Mouse (Mus musculus): ENCODE results near the gene Dnpep. TPM values are rescaled to one million over a fixed set of nuclear protein-coding genes. Genes with fewer than 3 reads are reported as not detected.

Dnpep gene
- 81.6 and 92.2 TPM in 2 replicates for polyA plus RNA-seq (2021; fragmentation: Nextera tagmentation)
- long read RNA-seq, experiment 1, transcript Dnpep-201 (15 exons, 2,488 nt), result major isoform, 351 of 510 reads
- long read RNA-seq, experiment 1, transcript Dnpep-209 (14 exons, 1,862 nt), result minor isoform, 24 of 510 reads
- long read RNA-seq, experiment 1, transcript Dnpep-202 (15 exons, 1,571 nt), result minor isoform, 49 of 510 reads
- long read RNA-seq, experiment 1, partial matches to known transcripts, result 31 of 510 reads
- long read RNA-seq, experiment 1, other reads (novel, unspliced or antisense), result 55 of 510 reads
- long read RNA-seq, experiment 2, transcript Dnpep-201 (15 exons, 2,488 nt), result major isoform, 73 of 110 reads
- long read RNA-seq, experiment 2, transcript Dnpep-209 (14 exons, 1,862 nt), result minor isoform, 6 of 110 reads
- long read RNA-seq, experiment 2, transcript Dnpep-202 (15 exons, 1,571 nt), result minor isoform, 14 of 110 reads
- long read RNA-seq, experiment 2, partial matches to known transcripts, result 11 of 110 reads
- long read RNA-seq, experiment 2, other reads (novel, unspliced or antisense), result 6 of 110 reads

DNA sequence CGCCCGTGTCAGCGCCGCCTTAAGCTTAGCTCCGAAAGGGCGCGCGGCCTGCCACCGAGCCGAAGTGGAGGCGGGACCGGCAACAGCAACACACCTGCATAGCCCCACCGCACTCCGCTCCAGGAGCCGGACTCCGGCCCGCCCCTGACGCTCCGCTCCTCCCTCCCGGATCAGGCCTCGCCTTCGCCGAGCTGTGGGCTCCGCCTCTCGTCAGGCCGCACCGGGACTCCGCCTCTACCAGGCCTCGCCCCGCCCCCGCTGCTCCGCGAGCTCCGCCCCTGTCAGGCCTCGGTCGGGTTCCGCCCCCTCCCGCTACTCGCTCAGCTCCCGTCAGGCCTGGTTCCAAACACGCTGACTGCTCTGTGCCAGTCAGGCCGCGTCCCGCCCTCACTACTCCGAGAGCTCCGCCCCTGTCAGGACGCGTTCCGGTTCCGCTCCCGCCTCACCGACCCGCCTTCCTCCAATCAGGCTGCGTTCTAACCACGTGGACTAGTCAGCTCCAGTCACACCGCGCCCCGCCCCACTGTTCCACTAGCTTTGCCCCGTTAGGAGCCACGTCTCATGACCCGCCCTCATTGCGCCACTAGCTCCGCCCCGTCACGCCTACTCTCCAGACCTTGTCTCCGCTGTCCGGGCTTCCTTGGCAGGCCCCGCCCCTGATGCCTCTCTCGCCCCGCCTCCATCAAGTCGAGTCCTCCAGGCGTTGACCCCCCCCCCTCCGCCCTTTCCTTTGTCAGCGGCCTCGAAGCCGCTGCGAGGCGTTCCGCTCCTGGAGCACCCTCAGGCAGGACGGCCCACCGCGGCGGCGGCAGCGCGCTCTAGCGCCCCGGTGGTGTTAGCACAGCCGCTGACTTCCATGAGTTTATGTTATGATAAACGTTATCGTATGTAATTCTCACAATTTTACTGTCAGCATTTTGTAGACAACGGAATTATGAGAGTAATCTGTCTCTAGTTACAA lies at the start of gene Dnpep:
Gene Dnpep, minus strand, starts transcription at position 750 of the 961 bp plus-strand sequence.

DNA sequence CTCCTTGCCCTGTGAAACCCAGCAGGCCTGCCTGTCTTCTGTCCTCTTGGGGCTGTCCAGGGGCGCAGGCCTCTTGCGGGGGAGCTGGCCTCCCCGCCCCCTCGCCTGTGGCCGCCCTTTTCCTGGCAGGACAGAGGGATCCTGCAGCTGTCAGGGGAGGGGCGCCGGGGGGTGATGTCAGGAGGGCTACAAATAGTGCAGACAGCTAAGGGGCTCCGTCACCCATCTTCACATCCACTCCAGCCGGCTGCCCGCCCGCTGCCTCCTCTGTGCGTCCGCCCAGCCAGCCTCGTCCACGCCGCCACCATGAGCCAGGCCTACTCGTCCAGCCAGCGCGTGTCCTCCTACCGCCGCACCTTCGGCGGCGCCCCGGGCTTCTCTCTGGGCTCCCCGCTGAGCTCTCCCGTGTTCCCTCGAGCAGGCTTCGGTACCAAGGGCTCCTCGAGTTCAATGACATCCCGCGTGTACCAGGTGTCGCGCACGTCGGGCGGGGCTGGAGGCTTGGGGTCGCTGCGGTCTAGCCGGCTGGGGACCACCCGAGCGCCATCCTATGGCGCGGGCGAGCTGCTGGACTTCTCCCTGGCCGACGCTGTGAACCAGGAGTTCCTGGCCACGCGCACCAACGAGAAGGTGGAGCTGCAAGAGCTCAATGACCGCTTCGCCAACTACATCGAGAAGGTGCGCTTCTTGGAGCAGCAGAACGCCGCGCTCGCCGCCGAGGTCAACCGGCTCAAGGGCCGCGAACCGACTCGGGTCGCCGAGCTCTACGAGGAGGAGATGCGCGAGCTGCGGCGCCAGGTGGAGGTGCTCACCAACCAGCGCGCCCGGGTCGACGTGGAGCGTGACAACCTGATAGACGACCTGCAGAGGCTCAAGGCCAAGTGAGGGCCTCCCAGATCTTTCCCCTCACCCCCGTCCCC lies 42.6 kb upstream of the Dnpep start, which contains the start of gene Des:
Gene Des, plus strand, starts transcription at position 218 of the 920 bp plus-strand sequence.

DNA sequence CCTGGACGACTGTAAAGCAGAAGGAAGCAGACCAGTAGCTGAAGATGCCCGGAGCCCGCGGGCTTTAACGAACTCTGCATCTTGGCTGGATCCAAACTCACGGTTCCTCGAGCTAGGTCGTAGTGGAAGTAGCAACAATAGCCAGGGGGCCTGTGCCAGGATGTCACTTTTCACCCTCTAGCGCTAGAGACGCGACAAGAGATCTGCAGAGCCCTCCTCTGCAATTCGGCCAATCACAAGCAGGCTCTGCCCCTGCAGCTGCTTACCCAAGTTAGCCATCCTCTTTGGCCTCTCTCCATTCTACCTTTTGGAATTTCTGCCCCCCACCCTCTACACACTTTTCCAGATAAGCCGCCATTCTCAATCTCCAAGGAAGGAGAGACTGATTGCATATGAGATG lies 39.6 kb downstream of the Dnpep start, which contains the start of gene Resp18:
Gene Resp18, minus strand, starts transcription at position 188 of the 400 bp plus-strand sequence.

GRCm38 (mm10) chr1:75264091-75264880 lies 53.5 kb downstream of the Dnpep start, which contains the start of gene Ptprn:
TSS of gene Ptprn (minus strand) at chr1:75264502.

Other genes with a start within 250 kb of the Dnpep start
- gene Nhej1, start 192.8 kb downstream of the Dnpep start, polyA plus RNA-seq (2021; fragmentation: Nextera tagmentation), result 4.1 and 5.2 TPM in 2 replicates
- 2.5 and 3.6 TPM in 2 replicates for gene Slc23a3, start 184.1 kb downstream of the Dnpep start, polyA plus RNA-seq (2021; fragmentation: Nextera tagmentation)
- 8.7 and 17.8 TPM in 2 replicates for gene Cnppd1, start 175.3 kb downstream of the Dnpep start, polyA plus RNA-seq (2021; fragmentation: Nextera tagmentation)
- gene Retreg2, start 175.2 kb downstream of the Dnpep start, polyA plus RNA-seq (2021; fragmentation: Nextera tagmentation), result 51.8 and 214 TPM in 2 replicates
- gene Zfand2b, start 149.3 kb downstream of the Dnpep start, polyA plus RNA-seq (2021; fragmentation: Nextera tagmentation), result 36.1 and 43.8 TPM in 2 replicates
- gene Abcb6, start 137.6 kb downstream of the Dnpep start, polyA plus RNA-seq (2021; fragmentation: Nextera tagmentation), result 10.6 and 12.0 TPM in 2 replicates
- 12.1 and 13.1 TPM in 2 replicates for gene Ankzf1, start 125.8 kb downstream of the Dnpep start, polyA plus RNA-seq (2021; fragmentation: Nextera tagmentation)
- gene Atg9a, start 125.8 kb downstream of the Dnpep start, polyA plus RNA-seq (2021; fragmentation: Nextera tagmentation), result 44.9 and 63.6 TPM in 2 replicates
- 1.8 and 2.2 TPM in 2 replicates for gene Glb1l, start 107.2 kb downstream of the Dnpep start, polyA plus RNA-seq (2021; fragmentation: Nextera tagmentation)
- 79.4 and 83.1 TPM in 2 replicates for gene Stk16, start 107.2 kb downstream of the Dnpep start, polyA plus RNA-seq (2021; fragmentation: Nextera tagmentation)
- gene Tuba4a, start 98.1 kb downstream of the Dnpep start, polyA plus RNA-seq (2021; fragmentation: Nextera tagmentation), result 232 and 261 TPM in 2 replicates
- not detected in 2 replicates for gene A630095N17Rik, start 85.9 kb downstream of the Dnpep start, polyA plus RNA-seq (2021; fragmentation: Nextera tagmentation)
- 57.8 and 73.1 TPM in 2 replicates for gene Dnajb2, start 81.6 kb downstream of the Dnpep start, polyA plus RNA-seq (2021; fragmentation: Nextera tagmentation)
- 113 and 159 TPM in 2 replicates for gene Ptprn, start 53.5 kb downstream of the Dnpep start, polyA plus RNA-seq (2021; fragmentation: Nextera tagmentation)
- gene Resp18, start 39.6 kb downstream of the Dnpep start, polyA plus RNA-seq (2021; fragmentation: Nextera tagmentation), result 215 and 275 TPM in 2 replicates
- gene Des, start 42.3 kb upstream of the Dnpep start, polyA plus RNA-seq (2021; fragmentation: Nextera tagmentation), result 1.2 and 1.5 TPM in 2 replicates
- gene Speg, start 57.3 kb upstream of the Dnpep start, polyA plus RNA-seq (2021; fragmentation: Nextera tagmentation), result 46.1 and 63.7 TPM in 2 replicates
- gene Gmppa, start 117.9 kb upstream of the Dnpep start, polyA plus RNA-seq (2021; fragmentation: Nextera tagmentation), result 27.0 and 29.7 TPM in 2 replicates
- 2.7 and 3.6 TPM in 2 replicates for gene Asic4, start 132.4 kb upstream of the Dnpep start, polyA plus RNA-seq (2021; fragmentation: Nextera tagmentation)
- gene Chpf, start 161.3 kb upstream of the Dnpep start, polyA plus RNA-seq (2021; fragmentation: Nextera tagmentation), result 47.4 and 88.6 TPM in 2 replicates
- gene Tmem198, start 161.5 kb upstream of the Dnpep start, polyA plus RNA-seq (2021; fragmentation: Nextera tagmentation), result 52.6 and 63.4 TPM in 2 replicates
- 5.8 and 8.1 TPM in 2 replicates for gene Obsl1, start 188.5 kb upstream of the Dnpep start, polyA plus RNA-seq (2021; fragmentation: Nextera tagmentation)
- gene Inha, start 189.1 kb upstream of the Dnpep start, polyA plus RNA-seq (2021; fragmentation: Nextera tagmentation), result 3.2 and 4.8 TPM in 2 replicates
- gene Stk11ip, start 203.5 kb upstream of the Dnpep start, polyA plus RNA-seq (2021; fragmentation: Nextera tagmentation), result 12.6 and 13.3 TPM in 2 replicates
- gene Slc4a3, start 228.3 kb upstream of the Dnpep start, polyA plus RNA-seq (2021; fragmentation: Nextera tagmentation), result 29.4 and 48.5 TPM in 2 replicates

Measured in left cerebral cortex, adult 6 months (tissue).